Mouse (Mus musculus): ENCODE measurements around the gene Aspscr1.

Gene Aspscr1

DNA sequence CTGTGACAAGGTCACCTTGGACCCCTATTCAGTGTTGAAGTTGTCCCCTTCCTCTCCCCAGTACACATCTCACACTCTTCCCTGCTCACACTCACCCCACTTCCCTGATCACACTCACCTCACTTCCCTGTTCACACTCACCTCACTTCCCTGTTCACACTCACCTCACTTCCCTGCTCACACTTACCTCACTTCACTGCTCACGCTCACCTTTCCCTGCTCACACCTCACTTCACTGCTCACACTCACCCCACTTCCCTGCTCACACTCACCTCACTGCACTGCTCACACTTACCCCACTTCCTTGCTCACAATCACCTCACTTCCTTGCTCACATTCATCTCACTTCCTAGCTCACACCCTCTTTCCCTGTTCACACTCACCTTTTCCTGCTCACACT, 58.6 kb downstream of the Aspscr1 start:
- no peak for DNase-seq (ENCODE audit: extremely low read depth, low read depth, low spot score)

DNA sequence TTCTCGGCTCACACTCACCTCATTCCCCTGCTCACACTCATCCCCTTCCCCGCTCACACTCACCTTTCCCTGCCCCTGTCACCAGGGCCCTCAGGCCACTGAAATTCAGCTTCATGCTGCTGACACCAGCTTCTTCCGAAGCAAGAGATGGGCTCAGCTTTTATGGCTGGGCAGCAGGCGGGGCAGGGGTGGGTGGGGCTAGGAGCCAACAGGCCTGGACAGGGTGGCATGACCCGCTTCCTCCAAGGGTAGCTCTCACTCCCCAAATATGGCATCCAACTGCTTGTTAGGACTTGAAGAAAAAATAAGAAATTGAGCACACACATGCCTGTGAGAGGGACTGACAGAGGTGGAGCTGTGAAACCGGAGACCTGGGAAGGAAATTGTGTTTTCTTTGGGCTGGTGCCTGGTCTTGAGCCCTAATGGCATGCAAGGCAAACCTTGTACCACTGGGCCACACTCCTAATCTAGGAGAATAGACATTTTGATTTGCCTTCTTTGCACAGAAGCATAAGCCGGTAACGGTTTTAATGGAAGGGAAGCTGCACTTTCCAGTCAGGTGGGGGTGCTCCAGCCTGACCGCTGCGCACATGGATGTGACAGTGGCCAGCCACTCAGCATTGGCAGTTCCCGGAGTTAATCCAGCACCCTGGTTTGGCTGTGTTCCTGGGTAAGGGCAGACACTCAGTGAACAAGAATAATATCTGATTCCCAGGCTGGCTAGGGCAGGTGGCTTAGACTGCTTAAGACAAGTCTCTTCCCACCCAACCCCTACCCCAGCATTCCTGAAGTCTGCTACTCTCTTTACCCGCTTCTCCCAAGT, 59.3 kb downstream of the Aspscr1 start, which contains the start of gene Cbr2:
Cbr2 (minus strand) TSS at position 257 of the 823 bp plus-strand sequence.
- DNase-seq (ENCODE audit: extremely low read depth, low read depth, low spot score) = peak; percentile 81

DNA sequence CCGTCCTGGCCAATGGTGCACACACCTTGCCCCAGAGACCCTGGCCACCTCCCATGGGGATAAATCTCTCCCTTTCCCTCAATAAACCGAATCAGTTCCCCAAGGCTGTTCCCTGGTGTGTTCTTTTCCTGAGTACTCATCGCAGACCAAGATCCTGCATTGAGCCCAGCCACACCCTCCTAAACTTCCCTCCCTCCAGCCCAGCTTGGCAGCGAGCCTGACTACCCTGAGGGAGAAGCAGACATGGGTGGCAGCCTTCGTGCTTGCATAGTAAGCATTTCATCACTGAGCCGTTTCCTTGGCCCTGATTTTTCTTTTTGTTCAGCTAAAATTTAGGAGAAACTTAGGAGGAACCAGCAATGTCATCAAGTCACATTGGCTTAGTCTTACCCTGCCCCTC, 60.7 kb downstream of the Aspscr1 start:
- no peak for DNase-seq (ENCODE audit: extremely low read depth, low read depth, low spot score)

DNA sequence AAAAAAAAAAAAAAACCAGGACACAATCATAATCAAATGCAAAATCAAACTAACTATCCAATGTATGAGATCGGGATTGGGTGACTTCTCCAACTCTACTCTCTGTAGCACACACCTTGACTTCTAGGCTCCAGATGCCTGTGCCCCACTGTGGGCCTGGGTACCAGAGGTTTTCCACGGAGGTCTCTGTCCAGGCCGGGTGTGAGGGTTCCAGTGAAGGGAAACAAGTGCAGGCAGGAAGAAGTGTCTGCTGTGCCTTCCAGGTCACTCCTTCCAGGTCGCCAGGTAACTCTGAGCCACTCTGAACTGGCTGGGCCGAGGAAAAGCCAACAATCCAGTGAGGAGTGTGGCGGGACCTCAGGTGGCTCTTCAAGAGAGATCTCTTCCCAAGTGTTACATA, 63.7 kb downstream of the Aspscr1 start:
- DNase-seq (ENCODE audit: extremely low read depth, low read depth, low spot score) = no peak

DNA sequence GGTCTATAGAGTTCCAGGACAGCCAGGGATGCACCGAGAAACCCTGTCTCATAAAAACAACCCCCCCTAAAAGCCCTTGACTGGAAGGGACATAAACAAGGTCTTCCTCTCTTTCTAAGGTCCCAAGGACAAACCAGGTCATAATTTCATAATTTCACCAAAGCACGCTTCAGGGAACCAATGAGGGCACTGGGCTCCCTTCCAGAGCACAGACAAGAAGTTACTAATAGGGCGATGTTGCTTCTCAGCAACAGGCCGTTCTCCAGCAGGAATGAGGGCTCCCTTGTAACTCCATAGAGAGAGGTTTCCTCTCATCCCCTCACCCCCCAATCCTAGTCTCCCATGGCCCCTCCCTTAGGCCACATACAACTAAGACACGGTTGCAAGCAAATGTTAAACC, 68.2 kb downstream of the Aspscr1 start:
- DNase-seq (ENCODE audit: extremely low read depth, low read depth, low spot score) = no peak

DNA sequence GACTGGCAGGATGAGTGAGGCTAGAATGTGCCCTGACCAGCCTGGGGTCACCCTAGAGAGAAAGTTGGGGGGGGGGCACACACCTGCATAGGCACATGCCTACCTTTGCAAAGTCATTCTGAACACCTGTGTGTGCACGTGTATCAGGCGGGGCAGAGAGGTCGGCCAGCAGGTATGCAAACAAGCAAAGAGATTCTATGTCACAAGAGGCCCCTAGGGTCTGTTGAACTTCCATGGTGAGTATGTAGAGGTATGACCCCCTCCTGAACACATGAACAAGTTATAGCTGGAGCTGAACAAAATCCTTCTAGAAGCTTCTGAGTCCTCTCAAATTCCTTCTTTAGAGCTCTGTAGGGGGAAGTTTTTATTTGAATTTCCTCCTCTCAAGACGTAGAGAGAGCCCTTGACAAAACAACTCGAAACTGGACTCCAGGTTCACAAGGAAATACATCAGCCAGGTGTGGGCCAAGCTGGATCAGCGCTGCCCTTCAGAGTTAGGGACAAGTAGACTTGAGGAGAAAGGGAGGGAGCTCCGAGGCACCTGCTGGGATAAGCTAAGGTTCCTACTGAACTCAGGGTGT, 71.4 kb downstream of the Aspscr1 start:
- no peak for DNase-seq (ENCODE audit: extremely low read depth, low read depth, low spot score)

- no peak for DNase-seq (ENCODE audit: extremely low read depth, low read depth, low spot score)
Measured at GRCm38 (mm10) chr11:120747974-120748373, 75.2 kb downstream of the Aspscr1 start.

- no peak for DNase-seq (ENCODE audit: extremely low read depth, low read depth, low spot score)
Measured at GRCm38 (mm10) chr11:120749430-120749829, 76.7 kb downstream of the Aspscr1 start.

DNA sequence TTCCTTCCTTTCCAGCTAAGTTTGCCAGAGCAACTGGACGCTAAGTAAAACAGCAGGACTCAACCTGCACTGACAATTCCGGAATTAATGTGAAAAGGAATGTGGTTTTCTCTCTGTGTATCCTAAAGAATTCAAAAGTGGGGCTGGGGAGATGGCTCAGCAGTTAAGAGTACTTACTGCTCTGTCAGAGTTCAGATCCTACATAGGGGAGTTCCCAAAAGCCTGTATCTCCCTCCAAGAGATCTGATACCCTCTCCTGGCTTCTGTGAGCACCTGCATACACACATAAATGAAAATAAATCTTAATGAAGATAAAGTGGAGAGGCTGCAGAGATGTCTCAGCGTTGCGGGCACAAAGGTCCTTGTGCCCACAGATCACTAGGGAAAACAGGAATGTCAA, 78.8 kb downstream of the Aspscr1 start:
- DNase-seq (ENCODE audit: extremely low read depth, low read depth, low spot score) = no peak
